Mouse (Mus musculus): Measurements from ENCODE around the gene Shf. TPM values are rescaled to one million over a fixed set of nuclear protein-coding genes. Genes with fewer than 3 reads are reported as not detected.
A peak's percentile ranks its signal among the peaks of the same experiment; 100 is the strongest.

Gene Shf
- total and polyA plus RNA-seq, 3 experiments = 1.2 to 2.7 (median 2.0) TPM

DNA sequence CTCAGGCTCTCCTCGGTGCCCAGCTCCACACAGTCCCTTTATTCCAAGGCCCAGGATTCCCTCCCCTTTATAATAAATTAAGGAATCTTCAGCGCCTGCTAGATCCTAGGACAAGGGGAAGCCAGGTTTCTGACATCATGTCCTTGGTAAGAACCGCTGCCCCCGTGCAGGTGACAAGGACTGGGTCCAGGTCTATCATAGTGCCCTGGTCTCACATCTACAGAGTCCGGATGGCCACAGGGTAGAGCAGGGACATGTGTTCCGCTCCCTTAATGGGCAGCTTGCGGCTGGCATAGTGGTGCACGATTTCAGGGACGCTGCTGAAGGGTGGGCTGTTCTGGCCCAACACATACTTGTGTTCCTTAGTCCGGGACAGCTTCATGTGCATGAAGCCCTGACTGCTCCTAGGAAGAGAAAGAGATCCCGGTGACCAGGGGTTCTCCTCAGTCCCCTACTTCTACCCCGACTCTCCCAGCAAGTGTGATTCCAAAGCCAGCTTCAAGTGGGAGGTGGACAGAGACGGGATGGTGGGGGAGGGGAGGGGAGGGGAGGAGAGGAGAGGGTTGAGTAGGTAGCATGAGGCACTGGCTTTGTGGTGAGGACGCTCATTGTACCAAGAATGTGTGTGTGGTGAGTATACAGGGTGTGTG lies 19.7 kb downstream of the Shf start:
- no peaks in the 10 kb centered on the region for H3K79me2 ChIP-seq (replicated peaks; ENCODE audit: control insufficient read depth, extremely low read depth, insufficient read depth, poor library complexity, severe bottlenecking)
- no peak overlapping the region for H3K27ac ChIP-seq (ENCODE audit: insufficient read depth, low read depth)
- H3K4me3 ChIP-seq (replicated peaks in 1 of 3; ENCODE audit: low read depth in 2 of 3, low read length in 2 of 3, poor library complexity in 1 of 3) = peak overlapping the region; percentile 48 to 80 (median 62)
- H3K27me3 ChIP-seq (replicated peaks) = peaks cover 16% of the 10 kb centered on the region
- dilution Hi-C loops (cut with MboI; ENCODE audit: extremely low pct_ligation_motif_present, extremely low pct_unique_long_range_greater_than_20kb, low sequenced_read_pairs) (no loop called here), in situ Hi-C loops (cut with MboI; ENCODE audit: low pct_ligation_motif_present, low pct_unique_long_range_greater_than_20kb, low sequenced_read_pairs) (no loop called here)
- TF ChIP-seq UBTF (IDR thresholded peaks at IDR 0.05; ENCODE audit: low read depth, low read length) (no peak), RCOR1 (conservative IDR thresholded peaks at IDR 0.05; ENCODE audit: low read depth, low read length) (no peak), MXI1 (IDR thresholded peaks at IDR 0.05; ENCODE audit: low read depth, low read length) (no peak), ZNF384 (IDR thresholded peaks at IDR 0.05; ENCODE audit: low read depth, low read length) (no peak), TCF12 (IDR thresholded peaks at IDR 0.05; ENCODE audit: low read depth, low read length) (no peak), MAZ (IDR thresholded peaks at IDR 0.05; ENCODE audit: low read depth, low read length) (no peak)
- H3K36me3 ChIP-seq (replicated peaks in 1 of 2; ENCODE audit: control insufficient read depth in 1 of 2, insufficient read depth in 1 of 2, low read length in 1 of 2) = no peaks in the 10 kb centered on the region
- DNase-seq (ENCODE audit: extremely low read depth) = no peak
- no peaks in the 10 kb centered on the region for H3K9me3 ChIP-seq (replicated peaks; ENCODE audit: low read length)
- H3K4me2 ChIP-seq (ENCODE audit: insufficient read depth, low read depth, poor library complexity, severe bottlenecking) = peak overlapping the region; percentile 54
- H3K4me1 ChIP-seq (ENCODE audit: control insufficient read depth in 1 of 2, insufficient read depth in 2 of 2) = peaks cover 8 to 23% of the 10 kb centered on the region in 2 experiments
- peak overlapping the region; percentile 72 for H3K9ac ChIP-seq (ENCODE audit: insufficient read depth, low read depth)

DNA sequence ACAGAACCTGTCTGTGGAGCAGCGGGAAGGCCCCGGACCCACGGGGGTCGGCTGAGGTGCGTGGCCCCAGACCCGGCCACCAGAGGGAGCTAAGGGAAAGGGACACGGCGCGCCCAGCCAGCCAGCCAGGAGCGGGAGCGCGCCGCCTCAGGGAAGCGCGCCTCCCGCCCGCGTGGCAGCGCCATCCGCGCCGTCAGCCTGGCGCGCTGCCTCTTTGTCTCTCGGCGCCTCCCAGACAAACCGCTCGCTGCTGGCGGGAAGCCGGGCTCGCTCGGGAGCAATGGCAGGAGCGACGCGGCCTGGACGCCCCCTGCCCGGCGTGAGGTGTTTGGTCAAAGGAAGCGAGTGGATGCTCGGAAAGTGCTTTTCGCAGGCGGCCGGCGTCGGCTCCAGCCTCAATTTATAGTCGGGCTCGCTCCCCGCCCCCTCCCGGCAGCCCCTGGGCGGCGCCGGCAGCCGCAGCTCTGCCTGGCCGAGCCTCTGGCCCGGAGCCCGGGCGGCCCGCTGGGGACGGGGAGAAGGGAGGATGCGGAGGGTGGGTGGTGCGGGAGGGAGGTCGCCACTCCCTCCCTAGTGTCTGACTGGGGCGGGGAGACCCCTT lies 20.3 kb downstream of the Shf start:
- Histone ChIP-seq H3K27me3 (replicated peaks) (peaks cover 16% of the 10 kb centered on the region), H3K9me3 (replicated peaks; ENCODE audit: low read length) (no peaks in the 10 kb centered on the region), H3K4me2 (ENCODE audit: insufficient read depth, low read depth, poor library complexity, severe bottlenecking) (peak overlapping the region; percentile 55; the same call in 1 of the 2 replicates), H3K79me2 (replicated peaks; ENCODE audit: control insufficient read depth, extremely low read depth, insufficient read depth, poor library complexity, severe bottlenecking) (no peaks in the 10 kb centered on the region), H3K4me1 (ENCODE audit: control insufficient read depth in 1 of 2, insufficient read depth in 2 of 2) (peaks cover 8 to 23% of the 10 kb centered on the region in 2 experiments), H3K27ac (ENCODE audit: insufficient read depth, low read depth) (peak overlapping the region; percentile 25; the same call in 1 of the 2 replicates), H3K9ac (ENCODE audit: insufficient read depth, low read depth) (peak overlapping the region; percentile 72), H3K36me3 (replicated peaks in 1 of 2; ENCODE audit: control insufficient read depth in 1 of 2, insufficient read depth in 1 of 2, low read length in 1 of 2) (no peaks in the 10 kb centered on the region), H3K4me3 (replicated peaks in 1 of 3; ENCODE audit: low read depth in 2 of 3, low read length in 2 of 3, poor library complexity in 1 of 3) (peak overlapping the region; percentile 48 to 80 (median 62))
- in situ Hi-C loops (cut with MboI; ENCODE audit: low pct_ligation_motif_present, low pct_unique_long_range_greater_than_20kb, low sequenced_read_pairs) = no loop called here
- dilution Hi-C loops (cut with MboI; ENCODE audit: extremely low pct_ligation_motif_present, extremely low pct_unique_long_range_greater_than_20kb, low sequenced_read_pairs) = no loop called here
- DNase-seq (ENCODE audit: extremely low read depth) = peak; percentile 71
- TF ChIP-seq TBP (conservative IDR thresholded peaks at IDR 0.05; ENCODE audit: low read depth, low read length) (peak; percentile 62; the same call in 1 of the 2 replicates), KAT2A (IDR thresholded peaks at IDR 0.05; ENCODE audit: insufficient replicate concordance, low read length) (no peak), ELF1 (IDR thresholded peaks at IDR 0.05; ENCODE audit: low read depth, low read length) (no peak), SIN3A (IDR thresholded peaks at IDR 0.05; ENCODE audit: low read length) (0 out of 2 replicates have a peak, but pooled peaks have one; percentile 22), MYC (IDR thresholded peaks at IDR 0.05; ENCODE audit: low read depth, low read length) (peak; percentile 85), CTCF (conservative IDR thresholded peaks at IDR 0.05 in 1 of 2, IDR thresholded peaks at IDR 0.05 in 1 of 2; ENCODE audit: low read depth in 2 of 2, low read length in 2 of 2) (peak in 1 of 2 experiments; percentile 82; a peak in 2 of 4 replicates), POLR2AphosphoS2 (IDR thresholded peaks at IDR 0.05; ENCODE audit: low read depth, low read length) (peak; percentile 73), PAX5 (IDR thresholded peaks at IDR 0.05; ENCODE audit: low read length) (no peak), CHD2 (IDR thresholded peaks at IDR 0.05; ENCODE audit: low read length) (0 out of 2 replicates have a peak, but pooled peaks have one; percentile 28), UBTF (IDR thresholded peaks at IDR 0.05; ENCODE audit: low read depth, low read length) (peak; percentile 89; the same call in 1 of the 2 replicates), USF1 (IDR thresholded peaks at IDR 0.05; ENCODE audit: low read depth, low read length) (no peak), NRF1 (IDR thresholded peaks at IDR 0.05; ENCODE audit: low read depth, low read length) (no peak), JUN (IDR thresholded peaks at IDR 0.05; ENCODE audit: insufficient read depth, low read depth, low read length) (no peak), CHD1 (IDR thresholded peaks at IDR 0.05; ENCODE audit: low read depth, low read length) (no peak), RAD21 (IDR thresholded peaks at IDR 0.05; ENCODE audit: low read depth, low read length) (peak; percentile 62), GABPA (IDR thresholded peaks at IDR 0.05; ENCODE audit: insufficient replicate concordance, low read depth, low read length) (no peak), RCOR1 (conservative IDR thresholded peaks at IDR 0.05; ENCODE audit: low read depth, low read length) (no peak), SMC3 (IDR thresholded peaks at IDR 0.05; ENCODE audit: low read depth, low read length) (peak; percentile 82), USF2 (conservative IDR thresholded peaks at IDR 0.05; ENCODE audit: low read depth, low read length) (no peak), ZC3H11A (IDR thresholded peaks at IDR 0.05; ENCODE audit: low read depth, low read length) (no peak), NELFE (IDR thresholded peaks at IDR 0.05; ENCODE audit: low read depth, low read length) (peak; percentile 87), ZNF384 (IDR thresholded peaks at IDR 0.05; ENCODE audit: low read depth, low read length) (no peak), ZKSCAN1 (IDR thresholded peaks at IDR 0.05; ENCODE audit: borderline replicate concordance, low read depth, low read length) (no peak), POLR2A (IDR thresholded peaks at IDR 0.05; ENCODE audit: low read depth, low read length) (peak; percentile 93), MEF2A (IDR thresholded peaks at IDR 0.05; ENCODE audit: borderline replicate concordance, low read depth, low read length) (no peak), JUND (conservative IDR thresholded peaks at IDR 0.05; ENCODE audit: low read depth, low read length) (no peak), MXI1 (IDR thresholded peaks at IDR 0.05; ENCODE audit: low read depth, low read length) (peak; percentile 62), MAX (IDR thresholded peaks at IDR 0.05; ENCODE audit: low read length) (peak; percentile 76; the same call in 1 of the 2 replicates)

Data from CH12.LX (cell line).